Mouse (Mus musculus): ENCODE data around the gene Gm4869. TPM values are rescaled to one million over a fixed set of nuclear protein-coding genes. Genes with fewer than 3 reads are reported as not detected.

Gm4869 gene
- polyA plus RNA-seq (2012), result 0.03 and 0.10 TPM in 2 replicates

GRCm38 (mm10) chr5:140445345-140445744, at the start of gene Gm4869:
Gene Gm4869, plus strand, starts transcription at chr5:140445645.

GRCm38 (mm10) chr5:140418489-140419441, 26.7 kb upstream of the Gm4869 start, which contains the start of gene Eif3b:
Gene Eif3b, plus strand, starts transcription at chr5:140419328.

DNA sequence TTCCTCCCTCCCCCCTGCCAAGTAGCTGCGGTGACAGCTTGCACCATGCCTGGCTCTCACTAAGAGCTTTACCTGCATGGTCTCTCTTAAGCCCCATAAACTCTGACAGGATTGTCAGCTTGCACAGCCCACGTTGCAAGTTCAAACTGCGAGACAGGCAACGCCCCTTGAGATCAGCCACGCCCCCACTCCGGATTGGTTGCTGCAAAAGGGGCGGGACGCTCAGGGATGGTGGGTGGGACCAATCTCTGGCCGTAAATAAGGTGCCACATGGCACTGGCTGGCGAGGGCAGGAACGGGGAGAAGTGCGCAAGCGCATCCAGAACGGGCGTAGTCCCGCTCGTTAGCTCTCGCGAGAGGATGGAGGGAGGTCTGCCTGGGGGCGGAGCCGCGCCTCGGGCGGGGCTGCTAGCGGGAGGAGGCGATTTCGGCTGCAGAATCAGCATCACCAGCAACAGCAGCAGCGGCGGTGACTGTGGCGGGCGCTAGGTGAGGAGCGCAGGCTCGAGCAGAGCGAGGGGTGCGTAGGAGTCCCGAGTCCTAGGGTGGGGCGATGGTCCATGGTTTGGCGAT, 59.8 kb downstream of the Gm4869 start, which contains the start of gene Chst12:
TSS of gene Chst12 (plus strand) at position 343 of the 573 bp plus-strand sequence.

Other genes starting within 250 kb of the Gm4869 start
- gene Mad1l1, start 124.1 kb upstream of the Gm4869 start, polyA plus RNA-seq (2012), result 23.2 and 33.5 TPM in 2 replicates
- 17.5 and 23.1 TPM in 2 replicates for gene Nudt1, start 124.0 kb upstream of the Gm4869 start, polyA plus RNA-seq (2012)
- gene Mrm2, start 113.7 kb upstream of the Gm4869 start, polyA plus RNA-seq (2012), result 6.5 and 8.3 TPM in 2 replicates
- 13.8 and 19.4 TPM in 2 replicates for gene Snx8, start 56.4 kb upstream of the Gm4869 start, polyA plus RNA-seq (2012)
- gene Eif3b, start 26.3 kb upstream of the Gm4869 start, polyA plus RNA-seq (2012), result 119 and 151 TPM in 2 replicates
- 116 and 179 TPM in 2 replicates for gene Chst12, start 59.9 kb downstream of the Gm4869 start, polyA plus RNA-seq (2012)
- 0.24 TPM in 1 of 2 replicates, not detected in the other for gene Grifin, start 119.4 kb downstream of the Gm4869 start, polyA plus RNA-seq (2012)
- gene Lfng, start 161.7 kb downstream of the Gm4869 start, polyA plus RNA-seq (2012), result 40.9 and 43.6 TPM in 2 replicates
- 267 and 297 TPM in 2 replicates for gene Ttyh3, start 203.4 kb downstream of the Gm4869 start, polyA plus RNA-seq (2012)